Mouse (Mus musculus) kidney, embryonic 15.5 days (tissue): ENCODE results near the gene Mrps21. TPM values are rescaled to one million over a fixed set of nuclear protein-coding genes. Genes with fewer than 3 reads are reported as not detected.

Source experiments
- ATAC-seq: fragments of 200-750 bp; cut with Nextera tagmentation; replicated peaks from 2 replicates; pipeline ENCODE4 v1.8.0; 2017; ENCODE audit warnings: moderate TSS enrichment; ENCODE audit not compliant: low FRiP score
- H3K27ac ChIP-seq: fragments of 300-500 bp; sonication (generic); 2 replicates; pipeline ENCODE4 v1.5.1; 2015; ENCODE audit warnings: mild to moderate bottlenecking, inconsistent platforms
- H3K27me3 ChIP-seq: fragments of 300-500 bp; sonication (generic); 2 replicates; pipeline ENCODE4 v1.6.1; 2015; ENCODE audit warnings: inconsistent platforms
- H3K36me3 ChIP-seq: fragments of 300-500 bp; sonication (generic); 2 replicates; pipeline ENCODE4 v1.6.1; 2015; ENCODE audit warnings: inconsistent platforms
- H3K4me1 ChIP-seq: fragments of 300-500 bp; sonication (generic); 2 replicates; pipeline ENCODE4 v1.6.1; 2015; ENCODE audit warnings: inconsistent platforms
- H3K4me2 ChIP-seq: fragments of 300-500 bp; sonication (generic); 2 replicates; pipeline ENCODE4 v1.6.1; 2015; ENCODE audit warnings: moderate library complexity, mild to moderate bottlenecking, inconsistent platforms
- H3K4me3 ChIP-seq: fragments of 300-500 bp; sonication (generic); replicated peaks from 2 replicates; pipeline ENCODE4 v1.5.1; 2015; ENCODE audit warnings: mild to moderate bottlenecking, inconsistent platforms
- H3K9ac ChIP-seq: fragments of 300-500 bp; sonication (generic); 2 replicates; pipeline ENCODE4 v1.6.1; 2015; ENCODE audit warnings: mild to moderate bottlenecking, inconsistent platforms
- H3K9me3 ChIP-seq: fragments of 300-500 bp; sonication (generic); replicated peaks from 2 replicates; pipeline ENCODE4 v1.6.1; 2016; ENCODE audit warnings: inconsistent platforms
- WGBS: fragments of 180-500 bp; shearing (Covaris S2); methylation state at CpG from one replicate; pipeline ENCODE4 v1.1.7; 2015; ENCODE audit warnings: mixed read lengths; 5-methylcytosine and 5-hydroxymethylcytosine counted together
- polyA plus RNA-seq: library from polyadenylated mRNA; unstranded; fragments of >200 nt; fragmentation: Nextera tagmentation; extraction: Ambion mirVana; gene quantifications from 2 replicates; pipeline ENCODE4 v1.2.1, GENCODE M21; 2015

Mrps21 gene
- polyA plus RNA-seq, 1 experiment from 2014 or later = 404 TPM

GRCm38 (mm10) chr3:95887596-95887995 lies 16.3 kb upstream of the Mrps21 start:
- Histone ChIP-seq H3K27ac (no peak overlapping the region), H3K9me3 (no peaks in the 10 kb centered on the region), H3K36me3 (peaks cover 14% of the 10 kb centered on the region; the same call in 1 of the 2 replicates), H3K4me1 (peaks cover 44% of the 10 kb centered on the region), H3K4me2 (no peak overlapping the region), H3K4me3 (no peak overlapping the region), H3K27me3 (no peaks in the 10 kb centered on the region), H3K9ac (no peak overlapping the region)
- 53% methylated on average over 4 of the region's 4 CpGs for WGBS
- no peak; the same call in 1 of the 2 replicates for ATAC-seq

GRCm38 (mm10) chr3:95884400-95884799 lies 13.1 kb upstream of the Mrps21 start:
- 0 out of 2 replicates have a peak, but pooled peaks cover 4% of the 10 kb centered on the region for H3K27me3 ChIP-seq
- WGBS = 71% methylated on average over 5 of the region's 5 CpGs
- no peak overlapping the region for H3K27ac ChIP-seq
- peaks cover 33% of the 10 kb centered on the region for H3K4me1 ChIP-seq
- H3K4me3 ChIP-seq = no peak overlapping the region
- H3K36me3 ChIP-seq = peaks cover 14% of the 10 kb centered on the region; the same call in 1 of the 2 replicates
- H3K4me2 ChIP-seq = no peak overlapping the region
- H3K9me3 ChIP-seq = no peaks in the 10 kb centered on the region
- no peak for ATAC-seq
- no peak overlapping the region for H3K9ac ChIP-seq

- no peak for ATAC-seq
- Histone ChIP-seq H3K4me2 (peak overlapping the region; percentile 94), H3K27me3 (0 out of 2 replicates have a peak, but pooled peaks cover 4% of the 10 kb centered on the region), H3K9ac (peak overlapping the region; percentile 37), H3K9me3 (no peaks in the 10 kb centered on the region), H3K27ac (0 out of 2 replicates have a peak overlapping the region, but pooled peaks have one; percentile 19), H3K4me3 (peak overlapping the region; percentile 63), H3K36me3 (peaks cover 14% of the 10 kb centered on the region; the same call in 1 of the 2 replicates), H3K4me1 (peaks cover 31% of the 10 kb centered on the region)
- WGBS = 2% methylated on average over 24 of the region's 24 CpGs
These were observed 11.6 kb upstream of the Mrps21 start for GRCm38 (mm10) chr3:95882816-95883425.

GRCm38 (mm10) chr3:95881979-95882815 lies 10.9 kb upstream of the Mrps21 start, which contains the start of gene Ciart:
Gene Ciart (minus strand): TSS chr3:95882251.
- peaks cover 24% of the 10 kb centered on the region for H3K4me1 ChIP-seq
- ATAC-seq = peak; percentile 99
- peaks cover 13% of the 10 kb centered on the region; the same call in 1 of the 2 replicates for H3K36me3 ChIP-seq
- H3K9ac ChIP-seq = peak within 1 kb of the TSS; percentile 37
- under 1% methylated on average over 66 of the region's 66 CpGs for WGBS
- H3K9me3 ChIP-seq = no peaks in the 10 kb centered on the region
- peak within 1 kb of the TSS; percentile 94 for H3K4me2 ChIP-seq
- H3K27me3 ChIP-seq = 0 out of 2 replicates have a peak, but pooled peaks cover 4% of the 10 kb centered on the region
- peak within 1 kb of the TSS; percentile 63 for H3K4me3 ChIP-seq
- H3K27ac ChIP-seq = 0 out of 2 replicates have a peak within 1 kb of the TSS, but pooled peaks have one; percentile 19

- Histone ChIP-seq H3K4me2 (no peak overlapping the region), H3K9ac (no peak overlapping the region), H3K27ac (no peak overlapping the region), H3K36me3 (no peaks in the 10 kb centered on the region), H3K4me1 (peaks cover 19% of the 10 kb centered on the region), H3K27me3 (0 out of 2 replicates have a peak, but pooled peaks cover 4% of the 10 kb centered on the region), H3K4me3 (no peak overlapping the region), H3K9me3 (no peaks in the 10 kb centered on the region)
- no peak for ATAC-seq
- WGBS = 92% methylated on average over 4 of the region's 4 CpGs
These were observed 7.7 kb upstream of the Mrps21 start for GRCm38 (mm10) chr3:95879063-95879462.

GRCm38 (mm10) chr3:95872048-95872447 lies 729 bp upstream of the Mrps21 start:
- no peak for ATAC-seq
- Histone ChIP-seq H3K9me3 (no peaks in the 10 kb centered on the region), H3K27me3 (no peaks in the 10 kb centered on the region), H3K4me2 (peak overlapping the region; percentile 69), H3K9ac (peak overlapping the region; percentile 82), H3K4me1 (peaks cover 17% of the 10 kb centered on the region), H3K27ac (no peak overlapping the region; the same call in 1 of the 2 replicates), H3K4me3 (peak overlapping the region; percentile 74), H3K36me3 (peaks cover 31% of the 10 kb centered on the region)
- WGBS = 72% methylated on average over 7 of the region's 7 CpGs

GRCm38 (mm10) chr3:95870976-95871375 lies 343 bp downstream of the Mrps21 start:
- Histone ChIP-seq H3K4me3 (peak overlapping the region; percentile 74), H3K4me2 (peak overlapping the region; percentile 69), H3K4me1 (peaks cover 17% of the 10 kb centered on the region), H3K36me3 (peaks cover 41% of the 10 kb centered on the region), H3K9me3 (no peaks in the 10 kb centered on the region), H3K27me3 (no peaks in the 10 kb centered on the region), H3K9ac (peak overlapping the region; percentile 82), H3K27ac (peak overlapping the region; percentile 89)
- peak; percentile 37 for ATAC-seq
- WGBS = 6% methylated on average over 15 of the region's 15 CpGs

GRCm38 (mm10) chr3:95867408-95867807 lies 3.9 kb downstream of the Mrps21 start:
- no peaks in the 10 kb centered on the region for H3K9me3 ChIP-seq
- no peak overlapping the region for H3K4me2 ChIP-seq
- 91% methylated on average over 2 of the region's 2 CpGs for WGBS
- no peaks in the 10 kb centered on the region for H3K27me3 ChIP-seq
- no peak overlapping the region for H3K9ac ChIP-seq
- no peak overlapping the region for H3K27ac ChIP-seq
- peaks cover 17% of the 10 kb centered on the region for H3K4me1 ChIP-seq
- no peak overlapping the region for H3K4me3 ChIP-seq
- no peak for ATAC-seq
- H3K36me3 ChIP-seq = peaks cover 67% of the 10 kb centered on the region

- Histone ChIP-seq H3K27me3 (no peaks in the 10 kb centered on the region), H3K27ac (no peak overlapping the region), H3K4me3 (no peak overlapping the region), H3K36me3 (peaks cover 75% of the 10 kb centered on the region), H3K4me1 (peaks cover 11% of the 10 kb centered on the region; the same call in 1 of the 2 replicates), H3K4me2 (no peak overlapping the region), H3K9me3 (no peaks in the 10 kb centered on the region), H3K9ac (no peak overlapping the region)
- ATAC-seq = no peak
- WGBS = 92% methylated on average over 5 of the region's 5 CpGs
These were observed 5.2 kb downstream of the Mrps21 start for GRCm38 (mm10) chr3:95866071-95866470.

GRCm38 (mm10) chr3:95865571-95865970 lies 5.7 kb downstream of the Mrps21 start:
- no peak overlapping the region for H3K4me2 ChIP-seq
- no peaks in the 10 kb centered on the region for H3K27me3 ChIP-seq
- H3K27ac ChIP-seq = no peak overlapping the region
- H3K9me3 ChIP-seq = no peaks in the 10 kb centered on the region
- WGBS = 92% methylated on average over 20 of the region's 20 CpGs
- no peak overlapping the region for H3K4me3 ChIP-seq
- H3K9ac ChIP-seq = no peak overlapping the region
- H3K4me1 ChIP-seq = peaks cover 8% of the 10 kb centered on the region; the same call in 1 of the 2 replicates
- H3K36me3 ChIP-seq = peaks cover 75% of the 10 kb centered on the region
- ATAC-seq = no peak

GRCm38 (mm10) chr3:95865050-95865449 lies 6.3 kb downstream of the Mrps21 start:
- Histone ChIP-seq H3K9me3 (no peaks in the 10 kb centered on the region), H3K4me2 (no peak overlapping the region), H3K9ac (no peak overlapping the region), H3K4me3 (no peak overlapping the region), H3K27me3 (no peaks in the 10 kb centered on the region), H3K36me3 (peaks cover 73% of the 10 kb centered on the region), H3K27ac (no peak overlapping the region), H3K4me1 (0 out of 2 replicates have a peak, but pooled peaks cover 3% of the 10 kb centered on the region)
- no peak for ATAC-seq
- 73% methylated on average over 5 of the region's 5 CpGs for WGBS

- WGBS = 75% methylated on average over 7 of the region's 7 CpGs
- Histone ChIP-seq H3K4me3 (no peak overlapping the region), H3K4me2 (no peak overlapping the region), H3K4me1 (no peaks in the 10 kb centered on the region), H3K9ac (no peak overlapping the region), H3K36me3 (peaks cover 58% of the 10 kb centered on the region), H3K27me3 (no peaks in the 10 kb centered on the region), H3K9me3 (no peaks in the 10 kb centered on the region), H3K27ac (no peak overlapping the region)
- no peak for ATAC-seq
These were observed 7.7 kb downstream of the Mrps21 start for GRCm38 (mm10) chr3:95863578-95863977.
